Mouse (Mus musculus) myocyte (in vitro differentiated cells): Measurements from ENCODE around the gene Aff3.

Experiments used
- POLR2A ChIP-seq: IDR thresholded peaks from one replicate; pipeline ENCODE4 v1.6.1; 2011; ENCODE audit warnings: low read depth, mild to moderate bottlenecking, control low read depth, moderate library complexity; ENCODE audit not compliant: insufficient read length
- POLR2AphosphoS2 ChIP-seq: IDR thresholded peaks from one replicate; pipeline ENCODE4 v1.6.1; 2011; ENCODE audit warnings: low read depth, control low read depth; ENCODE audit not compliant: insufficient read length
- USF1 ChIP-seq: IDR thresholded peaks from one replicate; pipeline ENCODE4 v1.6.1; 2011; ENCODE audit warnings: low read depth, mild to moderate bottlenecking, control low read depth, moderate library complexity

DNA sequence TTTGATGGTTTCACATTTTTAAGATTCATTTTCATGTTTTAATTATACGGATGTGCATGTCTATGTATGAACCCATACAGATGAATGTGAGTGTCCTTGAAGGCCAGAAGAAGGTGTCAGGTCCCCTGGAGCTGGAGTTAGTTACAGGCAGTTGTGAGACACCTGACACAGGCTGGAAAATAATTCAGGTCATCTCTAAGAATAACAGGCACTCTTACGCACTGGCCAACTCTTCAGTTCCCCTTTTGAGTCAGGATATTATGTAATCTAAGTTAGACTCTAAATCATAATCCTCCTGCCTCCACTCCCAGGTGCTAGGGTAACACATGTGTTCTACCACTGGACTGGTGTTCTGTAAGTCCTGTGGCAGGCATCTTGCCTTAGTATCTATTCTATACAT, 169.5 kb downstream of the Aff3 start:
- TF ChIP-seq POLR2AphosphoS2 (no peak), POLR2A (no peak), USF1 (no peak)
